Mouse (Mus musculus) midbrain, embryonic 14.5 days (tissue): ENCODE results near the gene Spag9. TPM values are rescaled to one million over a fixed set of nuclear protein-coding genes. Genes with fewer than 3 reads are reported as not detected.

ENCODE experiments used
- ATAC-seq: fragments of 200-750 bp; cut with Nextera tagmentation; 2 replicates; pipeline ENCODE4 v1.8.0; 2017; ENCODE audit warnings: moderate number of reproducible peaks, moderate library complexity; ENCODE audit not compliant: low FRiP score, low TSS enrichment
- DNase-seq: peaks from one replicate; pipeline ENCODE4 v3.0.0-alpha.2; 2015
- H3K27ac ChIP-seq: fragments of 300-500 bp; sonication (generic); replicated peaks from 2 replicates; pipeline ENCODE4 v1.5.1; 2014; ENCODE audit warnings: mild to moderate bottlenecking, low read depth, low read length, moderate library complexity
- H3K27me3 ChIP-seq: fragments of 300-500 bp; sonication (generic); 2 replicates; pipeline ENCODE4 v1.6.1; 2014; ENCODE audit warnings: low read length, control low read depth, mixed read lengths; ENCODE audit not compliant: control insufficient read depth, insufficient read depth
- H3K36me3 ChIP-seq: fragments of 300-500 bp; sonication (generic); 2 replicates; pipeline ENCODE4 v1.6.1; 2014; ENCODE audit warnings: low read length, control low read depth; ENCODE audit not compliant: control insufficient read depth, insufficient read depth
- H3K4me1 ChIP-seq: fragments of 300-500 bp; sonication (generic); 2 replicates; pipeline ENCODE4 v1.6.1; 2014; ENCODE audit warnings: mild to moderate bottlenecking, antibody characterized with exemption, low read length, control low read depth; ENCODE audit not compliant: control insufficient read depth, insufficient read depth
- H3K4me2 ChIP-seq: fragments of 300-500 bp; sonication (generic); 2 replicates; pipeline ENCODE4 v1.6.1; 2014; ENCODE audit warnings: mild to moderate bottlenecking, low read length, moderate library complexity
- H3K4me3 ChIP-seq: fragments of 300-500 bp; sonication (generic); replicated peaks from 2 replicates; pipeline ENCODE4 v1.5.1; 2014; ENCODE audit warnings: low read depth, low read length
- H3K9ac ChIP-seq: fragments of 300-500 bp; sonication (generic); replicated peaks from 2 replicates; pipeline ENCODE4 v1.6.1; 2014; ENCODE audit warnings: mild to moderate bottlenecking, low read length, moderate library complexity
- H3K9me3 ChIP-seq: fragments of 300-500 bp; sonication (generic); 2 replicates; pipeline ENCODE4 v1.6.1; 2016; ENCODE audit warnings: low read length, control low read depth, mixed read lengths; ENCODE audit not compliant: control insufficient read depth
- WGBS: fragments of 180-500 bp; shearing (Covaris S2); extraction: QIAGEN DNeasy Blood & Tissue Kit; methylation state at CpG from one replicate; pipeline ENCODE4 v1.1.7; 2014; 5-methylcytosine and 5-hydroxymethylcytosine counted together
- polyA plus RNA-seq: library from polyadenylated mRNA; unstranded; fragments of >200 nt; fragmentation: Nextera tagmentation; extraction: Ambion mirVana; gene quantifications from 2 replicates; pipeline ENCODE4 v1.2.1, GENCODE M21; 2014

Spag9 gene
- polyA plus RNA-seq, 1 experiment from 2014 or later: 140 TPM

DNA sequence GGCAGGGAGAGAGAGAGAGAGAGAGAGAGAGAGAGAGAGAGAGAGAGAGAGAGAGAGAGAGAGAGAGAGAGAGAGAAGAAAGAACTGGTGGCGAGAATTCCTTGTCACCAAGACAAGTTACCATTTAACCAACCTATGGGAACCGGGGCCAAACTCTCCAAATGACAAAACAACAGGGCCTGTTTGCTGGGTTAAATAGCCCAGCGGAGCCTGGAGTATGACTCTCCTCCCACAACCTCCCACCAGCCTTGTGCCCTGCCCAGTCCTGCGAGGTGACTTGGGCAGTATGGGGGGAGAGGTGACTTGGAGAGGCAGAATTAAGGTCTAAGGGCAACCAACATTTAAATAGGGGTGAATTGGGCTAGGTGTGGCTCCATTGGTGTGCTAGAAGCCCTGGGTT lies 169.9 kb downstream of the Spag9 start:
- DNase-seq (no peak), ATAC-seq (no peak)
- no peak overlapping the region for H3K27ac ChIP-seq
- peaks cover 13% of the 10 kb centered on the region for H3K4me1 ChIP-seq
- no peaks in the 10 kb centered on the region for H3K27me3 ChIP-seq
- no peaks in the 10 kb centered on the region for H3K9me3 ChIP-seq
- H3K9ac ChIP-seq: no peak overlapping the region
- H3K4me3 ChIP-seq: no peak overlapping the region
- WGBS: 87% methylated on average over 4 of the region's 4 CpGs
- H3K4me2 ChIP-seq: no peak overlapping the region
- no peaks in the 10 kb centered on the region for H3K36me3 ChIP-seq

- ATAC-seq (no peak), DNase-seq (no peak)
- H3K4me1 ChIP-seq: no peaks in the 10 kb centered on the region
- H3K4me2 ChIP-seq: no peak overlapping the region
- no peaks in the 10 kb centered on the region for H3K9me3 ChIP-seq
- H3K9ac ChIP-seq: no peak overlapping the region
- 52% methylated on average over 5 of the region's 5 CpGs for WGBS
- no peaks in the 10 kb centered on the region for H3K36me3 ChIP-seq
- H3K27me3 ChIP-seq: no peaks in the 10 kb centered on the region
- no peak overlapping the region for H3K27ac ChIP-seq
- no peak overlapping the region for H3K4me3 ChIP-seq
These were observed 172.3 kb downstream of the Spag9 start for GRCm38 (mm10) chr11:94168238-94168637.

GRCm38 (mm10) chr11:94169596-94169995 lies 173.7 kb downstream of the Spag9 start:
- Histone ChIP-seq H3K4me3 (no peak overlapping the region), H3K4me2 (no peak overlapping the region), H3K27ac (no peak overlapping the region), H3K9ac (no peak overlapping the region), H3K27me3 (no peaks in the 10 kb centered on the region), H3K36me3 (no peaks in the 10 kb centered on the region), H3K9me3 (no peaks in the 10 kb centered on the region), H3K4me1 (no peaks in the 10 kb centered on the region)
- DNase-seq: no peak
- 83% methylated on average over 5 of the region's 5 CpGs for WGBS
- no peak for ATAC-seq

DNA sequence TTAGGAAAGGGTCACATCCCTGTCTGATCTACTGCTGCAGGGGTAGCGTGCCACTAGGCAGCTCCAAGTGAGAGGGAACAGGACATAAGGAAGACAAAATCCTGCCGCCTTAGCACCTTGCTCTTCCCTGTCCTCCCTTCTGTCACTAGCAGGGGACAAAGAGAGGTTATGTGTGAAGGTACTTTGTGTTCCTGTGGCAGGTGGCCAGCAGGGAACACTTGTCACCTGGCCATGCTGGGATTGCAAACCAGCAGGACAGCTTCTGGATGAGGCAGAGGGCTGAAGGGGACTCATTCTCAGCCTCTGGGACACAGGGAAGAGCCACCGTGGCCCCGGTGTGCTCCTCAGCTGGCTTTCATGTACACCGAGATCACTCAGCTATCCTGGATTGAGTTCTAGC lies 175.8 kb downstream of the Spag9 start:
- no peaks in the 10 kb centered on the region for H3K4me1 ChIP-seq
- no peaks in the 10 kb centered on the region for H3K36me3 ChIP-seq
- H3K4me2 ChIP-seq: no peak overlapping the region
- H3K27me3 ChIP-seq: no peaks in the 10 kb centered on the region
- no peak for DNase-seq
- no peak overlapping the region for H3K9ac ChIP-seq
- H3K9me3 ChIP-seq: no peaks in the 10 kb centered on the region
- no peak for ATAC-seq
- no peak overlapping the region for H3K27ac ChIP-seq
- WGBS: 92% methylated on average over 5 of the region's 5 CpGs
- no peak overlapping the region for H3K4me3 ChIP-seq

DNA sequence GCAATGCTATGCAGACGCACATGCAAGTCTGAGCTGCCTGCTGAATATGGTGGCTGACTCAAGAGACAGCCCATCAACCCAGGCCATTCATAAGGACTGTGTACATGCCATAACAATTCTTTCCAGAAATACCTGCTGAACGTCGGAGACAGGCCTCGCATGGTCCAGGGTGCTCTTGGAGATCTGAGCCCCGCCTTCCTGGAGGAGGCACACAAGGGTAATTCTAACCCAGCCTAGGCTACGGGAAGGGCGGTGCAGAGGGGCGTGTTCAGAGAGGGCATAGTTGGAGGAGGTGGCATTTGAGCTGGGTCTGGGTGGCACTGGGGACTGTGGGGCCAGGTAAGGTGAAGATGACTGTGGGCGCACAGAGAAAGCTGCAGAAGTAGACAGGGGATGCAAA lies 176.3 kb downstream of the Spag9 start:
- ATAC-seq (no peak), DNase-seq (no peak)
- no peak overlapping the region for H3K4me3 ChIP-seq
- H3K27me3 ChIP-seq: no peaks in the 10 kb centered on the region
- no peak overlapping the region for H3K4me2 ChIP-seq
- H3K27ac ChIP-seq: no peak overlapping the region
- H3K36me3 ChIP-seq: no peaks in the 10 kb centered on the region
- WGBS: 84% methylated on average over 9 of the region's 9 CpGs
- no peaks in the 10 kb centered on the region for H3K9me3 ChIP-seq
- no peaks in the 10 kb centered on the region for H3K4me1 ChIP-seq
- no peak overlapping the region for H3K9ac ChIP-seq

- no peak overlapping the region for H3K27ac ChIP-seq
- no peak overlapping the region for H3K9ac ChIP-seq
- H3K9me3 ChIP-seq: no peaks in the 10 kb centered on the region
- H3K4me1 ChIP-seq: no peaks in the 10 kb centered on the region
- H3K27me3 ChIP-seq: no peaks in the 10 kb centered on the region
- H3K4me3 ChIP-seq: no peak overlapping the region
- no peak for DNase-seq
- H3K36me3 ChIP-seq: no peaks in the 10 kb centered on the region
- 54% methylated on average over 4 of the region's 4 CpGs for WGBS
- no peak for ATAC-seq
- no peak overlapping the region for H3K4me2 ChIP-seq
These were observed 177.8 kb downstream of the Spag9 start for GRCm38 (mm10) chr11:94173726-94174146.

DNA sequence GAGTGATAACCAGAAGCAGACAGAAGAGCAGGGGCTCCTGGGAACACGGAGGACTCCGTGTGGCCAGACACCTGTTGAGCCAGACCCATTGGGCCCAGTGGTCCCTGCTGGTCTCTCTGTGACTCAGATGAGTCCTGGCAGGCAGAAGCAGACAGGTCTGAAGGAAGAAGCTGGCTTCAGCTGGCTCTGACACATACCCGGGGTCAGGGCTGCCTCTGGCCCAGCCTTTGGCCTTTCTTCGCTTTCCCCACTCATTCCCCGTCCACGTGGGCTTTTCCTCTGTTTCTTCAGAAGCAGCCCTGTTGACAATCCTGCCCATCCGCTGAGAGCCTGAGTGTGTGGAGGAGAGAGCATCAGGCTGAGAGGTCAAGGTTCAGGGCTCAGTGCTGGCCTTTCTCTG lies 179.4 kb downstream of the Spag9 start:
- WGBS: 74% methylated on average over 7 of the region's 7 CpGs
- H3K4me2 ChIP-seq: no peak overlapping the region
- H3K4me1 ChIP-seq: no peaks in the 10 kb centered on the region

More for the DNA sequence above, 179.4 kb downstream of the Spag9 start:
- Histone ChIP-seq H3K9me3 (no peaks in the 10 kb centered on the region), H3K27ac (no peak overlapping the region), H3K4me3 (no peak overlapping the region), H3K9ac (no peak overlapping the region), H3K27me3 (no peaks in the 10 kb centered on the region), H3K36me3 (no peaks in the 10 kb centered on the region)
- DNase-seq (no peak), ATAC-seq (no peak)

Other genes starting within 250 kb of the Spag9 start
- gene Utp18, start 110.3 kb upstream of the Spag9 start, polyA plus RNA-seq: 31.2 and 37.8 TPM in 2 replicates
- gene Mbtd1, start 110.2 kb upstream of the Spag9 start, polyA plus RNA-seq: 23.1 and 26.7 TPM in 2 replicates
- gene Nme2, start 39.8 kb upstream of the Spag9 start, polyA plus RNA-seq: 75.8 and 79.0 TPM in 2 replicates
- gene Gm20390, start 27.8 kb upstream of the Spag9 start, polyA plus RNA-seq: 269 and 321 TPM in 2 replicates
- 439 and 597 TPM in 2 replicates for gene Nme1, start 27.6 kb upstream of the Spag9 start, polyA plus RNA-seq
- gene Tob1, start 215.4 kb downstream of the Spag9 start, polyA plus RNA-seq: 29.5 and 34.7 TPM in 2 replicates
- gene Wfikkn2, start 249.9 kb downstream of the Spag9 start, polyA plus RNA-seq: 0.47 and 2.0 TPM in 2 replicates